Mouse (Mus musculus): ENCODE results near the gene Serinc4. TPM values are rescaled to one million over a fixed set of nuclear protein-coding genes. Genes with fewer than 3 reads are reported as not detected.

Serinc4 gene
- polyA plus RNA-seq, 1 experiment from 2014 or later, result 1.7 TPM

DNA sequence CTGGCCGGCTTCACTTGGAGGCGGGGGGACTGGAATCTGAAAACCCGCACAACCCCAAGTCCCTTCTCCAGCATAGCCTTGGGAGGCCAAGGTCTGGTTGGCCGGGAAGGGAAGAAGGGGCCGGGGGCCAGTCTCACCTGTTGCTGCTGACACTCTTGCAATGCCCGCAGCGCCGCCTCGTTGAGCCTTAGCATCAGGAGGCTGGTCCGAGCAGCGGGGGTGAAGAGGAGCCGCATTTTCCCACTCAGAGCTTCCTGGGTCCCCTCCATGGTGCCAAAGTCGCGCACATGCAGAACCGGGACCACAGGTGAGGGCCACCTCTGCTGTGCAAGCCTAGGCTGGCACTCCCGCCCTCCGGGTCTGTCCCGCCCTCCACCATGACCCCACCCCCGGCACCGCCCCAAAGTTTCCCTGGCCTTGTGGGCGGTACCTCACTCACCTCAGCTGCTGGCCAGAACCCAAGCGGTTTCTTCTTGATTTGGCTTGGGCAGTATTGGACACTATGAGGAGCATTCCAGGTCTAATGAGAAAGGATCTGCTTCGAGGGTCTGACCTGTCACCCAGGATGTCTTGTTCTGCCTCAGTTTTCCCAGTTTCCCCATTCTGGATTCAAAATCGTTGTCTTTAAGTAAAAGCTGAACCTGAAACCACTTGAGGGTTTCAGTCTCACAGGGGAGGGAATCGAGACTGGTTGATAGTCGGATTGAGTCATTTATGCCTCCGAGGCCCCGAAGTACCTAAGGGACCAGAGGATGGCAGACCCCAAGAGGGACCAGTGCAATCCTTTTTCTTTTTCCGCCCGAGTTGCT is 14.1 kb downstream of the Serinc4 start:
- under 1% methylated on average over 29 of the region's 30 CpGs for WGBS

DNA sequence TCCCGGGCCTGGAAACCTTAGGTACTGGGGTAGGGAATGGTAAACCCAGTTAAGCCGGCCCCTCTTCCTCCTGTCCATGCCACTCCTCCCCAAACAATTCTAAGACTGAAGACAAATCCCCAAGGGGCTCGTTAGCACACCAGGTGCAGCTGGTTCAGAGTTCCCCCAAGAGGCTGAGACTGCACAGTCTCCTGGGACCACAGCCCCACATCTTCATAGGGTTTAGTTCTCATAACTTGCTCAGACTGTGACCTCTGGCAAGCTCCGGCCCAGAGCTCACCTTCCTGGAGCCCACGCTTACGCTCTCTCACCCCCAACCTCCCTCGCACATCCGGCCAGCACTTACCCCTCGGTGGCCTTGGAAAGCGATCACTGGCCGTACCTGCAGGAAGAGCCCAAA is 14.8 kb downstream of the Serinc4 start:
- Histone ChIP-seq H3K4me1 (ENCODE audit: control insufficient read depth, insufficient read depth, low read length) (peaks cover 5% of the 10 kb centered on the region; the same call in 1 of the 2 replicates), H3K27ac (ENCODE audit: low read depth, low read length) (no peak overlapping the region), H3K9me3 (ENCODE audit: control insufficient read depth, low read length) (no peaks in the 10 kb centered on the region), H3K9ac (replicated peaks; ENCODE audit: low read depth, low read length) (no peak overlapping the region), H3K4me2 (ENCODE audit: low read depth, low read length) (peak overlapping the region; percentile 41), H3K36me3 (ENCODE audit: control insufficient read depth, insufficient read depth, low read length) (peaks cover 19% of the 10 kb centered on the region; the same call in 1 of the 2 replicates), H3K27me3 (ENCODE audit: control insufficient read depth, insufficient read depth, low read length) (peaks cover 13% of the 10 kb centered on the region), H3K4me3 (ENCODE audit: low read depth, low read length) (peak overlapping the region; percentile 8; the same call in 1 of the 2 replicates)
- 8% methylated on average over 11 of the region's 11 CpGs for WGBS
- ATAC-seq (ENCODE audit: low read depth), result no peak

More for the DNA sequence above, 14.1 kb downstream of the Serinc4 start:
- no peak overlapping the region for H3K27ac ChIP-seq (ENCODE audit: low read depth, low read length)
- no peak overlapping the region for H3K9ac ChIP-seq (replicated peaks; ENCODE audit: low read depth, low read length)
- H3K36me3 ChIP-seq (ENCODE audit: control insufficient read depth, insufficient read depth, low read length), result peaks cover 15% of the 10 kb centered on the region; the same call in 1 of the 2 replicates
- peak overlapping the region; percentile 41 for H3K4me2 ChIP-seq (ENCODE audit: low read depth, low read length)
- H3K9me3 ChIP-seq (ENCODE audit: control insufficient read depth, low read length), result no peaks in the 10 kb centered on the region
- H3K27me3 ChIP-seq (ENCODE audit: control insufficient read depth, insufficient read depth, low read length), result peaks cover 13% of the 10 kb centered on the region
- ATAC-seq (ENCODE audit: low read depth), result no peak; the same call in 1 of the 2 replicates
- peaks cover 5% of the 10 kb centered on the region; the same call in 1 of the 2 replicates for H3K4me1 ChIP-seq (ENCODE audit: control insufficient read depth, insufficient read depth, low read length)
- H3K4me3 ChIP-seq (ENCODE audit: low read depth, low read length), result peak overlapping the region; percentile 8; the same call in 1 of the 2 replicates

- no peak for ATAC-seq (ENCODE audit: low read depth)
- H3K27ac ChIP-seq (ENCODE audit: low read depth, low read length), result no peak overlapping the region
- no peak overlapping the region for H3K4me2 ChIP-seq (ENCODE audit: low read depth, low read length)
- 69% methylated on average over 5 of the region's 5 CpGs for WGBS
- no peak overlapping the region for H3K9ac ChIP-seq (replicated peaks; ENCODE audit: low read depth, low read length)
- H3K27me3 ChIP-seq (ENCODE audit: control insufficient read depth, insufficient read depth, low read length), result peaks cover 13% of the 10 kb centered on the region
- H3K4me3 ChIP-seq (ENCODE audit: low read depth, low read length), result no peak overlapping the region
- H3K4me1 ChIP-seq (ENCODE audit: control insufficient read depth, insufficient read depth, low read length), result peaks cover 5% of the 10 kb centered on the region; the same call in 1 of the 2 replicates
- peaks cover 19% of the 10 kb centered on the region; the same call in 1 of the 2 replicates for H3K36me3 ChIP-seq (ENCODE audit: control insufficient read depth, insufficient read depth, low read length)
- H3K9me3 ChIP-seq (ENCODE audit: control insufficient read depth, low read length), result no peaks in the 10 kb centered on the region
Observed at GRCm38 (mm10) chr2:121440834-121441605, 15.6 kb downstream of the Serinc4 start.

DNA sequence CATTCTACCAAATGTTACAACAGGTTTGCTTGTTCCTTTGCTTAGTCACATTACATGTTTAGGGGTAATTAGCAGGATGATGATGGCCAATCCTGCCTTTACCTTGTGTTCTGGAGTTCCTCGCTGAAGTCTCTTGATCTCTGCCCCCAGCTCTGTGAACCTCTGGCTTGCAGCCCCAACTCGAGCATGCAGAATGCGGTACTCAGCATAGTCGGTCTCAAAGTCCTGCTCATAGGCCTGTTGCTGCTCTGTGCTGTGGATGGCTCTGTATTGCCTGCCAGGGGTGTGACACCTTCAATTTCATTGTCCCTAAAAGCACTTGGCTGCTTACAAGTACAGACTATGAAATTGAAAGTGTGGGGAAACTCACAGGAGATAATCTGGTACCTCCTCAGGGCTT is 16.8 kb downstream of the Serinc4 start:
- Histone ChIP-seq H3K9me3 (ENCODE audit: control insufficient read depth, low read length) (no peaks in the 10 kb centered on the region), H3K27me3 (ENCODE audit: control insufficient read depth, insufficient read depth, low read length) (peaks cover 13% of the 10 kb centered on the region), H3K4me2 (ENCODE audit: low read depth, low read length) (no peak overlapping the region), H3K36me3 (ENCODE audit: control insufficient read depth, insufficient read depth, low read length) (peaks cover 29% of the 10 kb centered on the region), H3K4me3 (ENCODE audit: low read depth, low read length) (no peak overlapping the region), H3K9ac (replicated peaks; ENCODE audit: low read depth, low read length) (no peak overlapping the region), H3K4me1 (ENCODE audit: control insufficient read depth, insufficient read depth, low read length) (peaks cover 5% of the 10 kb centered on the region; the same call in 1 of the 2 replicates), H3K27ac (ENCODE audit: low read depth, low read length) (no peak overlapping the region)
- ATAC-seq (ENCODE audit: low read depth), result no peak
- 76% methylated on average over 4 of the region's 4 CpGs for WGBS

DNA sequence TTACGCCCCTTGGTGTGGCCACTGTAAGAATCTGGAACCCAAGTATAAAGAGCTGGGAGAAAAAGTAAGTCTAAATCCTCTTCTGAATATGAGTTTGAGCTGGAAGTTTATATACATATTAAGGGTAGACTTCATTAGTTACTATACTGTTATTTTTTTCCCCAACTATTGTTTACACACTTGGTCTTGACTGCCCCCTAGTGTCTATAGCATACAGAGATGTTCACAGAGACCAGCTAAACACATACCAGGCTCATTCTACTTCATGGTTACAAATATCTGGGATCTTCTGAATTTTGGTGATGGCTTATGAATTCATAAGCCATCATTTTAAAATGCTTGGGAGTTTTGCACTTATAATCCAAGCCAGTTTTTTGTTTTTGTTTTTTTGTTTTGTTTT is 21.7 kb downstream of the Serinc4 start:
- H3K27me3 ChIP-seq (ENCODE audit: control insufficient read depth, insufficient read depth, low read length), result no peaks in the 10 kb centered on the region
- no peak overlapping the region for H3K27ac ChIP-seq (ENCODE audit: low read depth, low read length)
- H3K9me3 ChIP-seq (ENCODE audit: control insufficient read depth, low read length), result no peaks in the 10 kb centered on the region
- peaks cover 70% of the 10 kb centered on the region for H3K36me3 ChIP-seq (ENCODE audit: control insufficient read depth, insufficient read depth, low read length)
- no peak overlapping the region for H3K9ac ChIP-seq (replicated peaks; ENCODE audit: low read depth, low read length)
- ATAC-seq (ENCODE audit: low read depth), result no peak
- no peak overlapping the region for H3K4me3 ChIP-seq (ENCODE audit: low read depth, low read length)
- 100% methylated on average over 1 of the region's 1 CpGs for WGBS
- H3K4me1 ChIP-seq (ENCODE audit: control insufficient read depth, insufficient read depth, low read length), result no peaks in the 10 kb centered on the region
- H3K4me2 ChIP-seq (ENCODE audit: low read depth, low read length), result no peak overlapping the region

DNA sequence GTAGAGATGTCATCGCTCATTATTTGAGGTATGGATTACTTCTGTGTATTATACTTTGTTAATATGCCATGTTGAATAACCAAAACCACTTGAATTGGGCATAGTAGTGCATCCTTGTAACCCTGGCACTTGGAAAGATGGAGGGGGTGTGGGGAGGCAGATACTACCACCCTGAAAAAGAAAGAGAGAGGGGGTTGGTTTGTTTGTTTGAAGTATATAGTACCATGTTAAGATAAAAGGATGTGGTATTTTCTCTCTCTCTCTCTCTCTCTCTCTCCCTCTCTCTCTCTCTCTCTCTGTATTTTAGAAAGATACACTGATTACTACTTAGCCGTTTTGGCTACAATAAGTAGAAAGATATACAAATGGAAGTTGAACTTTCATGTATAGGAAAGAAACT is 30.7 kb downstream of the Serinc4 start:
- Histone ChIP-seq H3K9me3 (ENCODE audit: control insufficient read depth, low read length) (no peaks in the 10 kb centered on the region), H3K4me3 (ENCODE audit: low read depth, low read length) (no peak overlapping the region), H3K9ac (replicated peaks; ENCODE audit: low read depth, low read length) (no peak overlapping the region), H3K27me3 (ENCODE audit: control insufficient read depth, insufficient read depth, low read length) (no peaks in the 10 kb centered on the region), H3K4me1 (ENCODE audit: control insufficient read depth, insufficient read depth, low read length) (no peaks in the 10 kb centered on the region), H3K4me2 (ENCODE audit: low read depth, low read length) (no peak overlapping the region), H3K36me3 (ENCODE audit: control insufficient read depth, insufficient read depth, low read length) (peaks cover 61% of the 10 kb centered on the region), H3K27ac (ENCODE audit: low read depth, low read length) (no peak overlapping the region)
- no peak for ATAC-seq (ENCODE audit: low read depth)
- 96% methylated on average over 2 of the region's 2 CpGs for WGBS

DNA sequence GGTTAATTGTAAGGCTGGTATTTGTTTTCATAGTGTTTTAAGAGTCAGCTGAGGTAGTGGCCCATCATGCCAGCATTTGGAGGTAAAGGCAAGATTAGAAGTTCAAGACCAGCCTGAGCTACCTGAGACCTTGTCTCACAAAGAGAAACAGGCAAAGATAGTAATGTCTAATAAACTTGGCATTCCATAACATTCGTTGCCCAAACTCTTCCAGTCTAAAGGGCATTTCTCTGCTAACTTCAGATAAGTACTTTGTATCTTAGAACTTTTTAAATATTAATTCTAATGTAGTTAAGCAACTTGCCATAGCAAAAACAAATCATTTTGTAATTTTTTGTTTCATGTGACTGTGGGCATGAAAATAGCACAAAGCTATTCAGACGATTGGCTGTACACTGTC is 33.4 kb downstream of the Serinc4 start:
- Histone ChIP-seq H3K36me3 (ENCODE audit: control insufficient read depth, insufficient read depth, low read length) (peaks cover 40% of the 10 kb centered on the region), H3K4me1 (ENCODE audit: control insufficient read depth, insufficient read depth, low read length) (no peaks in the 10 kb centered on the region), H3K4me3 (ENCODE audit: low read depth, low read length) (no peak overlapping the region), H3K27ac (ENCODE audit: low read depth, low read length) (no peak overlapping the region), H3K4me2 (ENCODE audit: low read depth, low read length) (no peak overlapping the region), H3K27me3 (ENCODE audit: control insufficient read depth, insufficient read depth, low read length) (no peaks in the 10 kb centered on the region), H3K9ac (replicated peaks; ENCODE audit: low read depth, low read length) (no peak overlapping the region), H3K9me3 (ENCODE audit: control insufficient read depth, low read length) (no peaks in the 10 kb centered on the region)
- WGBS, result 93% methylated on average over 2 of the region's 2 CpGs
- ATAC-seq (ENCODE audit: low read depth), result no peak

GRCm38 (mm10) chr2:121418476-121418875 is 38.1 kb downstream of the Serinc4 start:
- H3K4me3 ChIP-seq (ENCODE audit: low read depth, low read length), result no peak overlapping the region
- no peak overlapping the region for H3K4me2 ChIP-seq (ENCODE audit: low read depth, low read length)
- H3K9me3 ChIP-seq (ENCODE audit: control insufficient read depth, low read length), result no peaks in the 10 kb centered on the region
- peaks cover 17% of the 10 kb centered on the region for H3K4me1 ChIP-seq (ENCODE audit: control insufficient read depth, insufficient read depth, low read length)
- WGBS, result 92% methylated on average over 3 of the region's 3 CpGs
- H3K27ac ChIP-seq (ENCODE audit: low read depth, low read length), result no peak overlapping the region
- no peak overlapping the region for H3K9ac ChIP-seq (replicated peaks; ENCODE audit: low read depth, low read length)
- peaks cover 11% of the 10 kb centered on the region for H3K36me3 ChIP-seq (ENCODE audit: control insufficient read depth, insufficient read depth, low read length)
- ATAC-seq (ENCODE audit: low read depth), result no peak
- 0 out of 2 replicates have a peak, but pooled peaks cover 3% of the 10 kb centered on the region for H3K27me3 ChIP-seq (ENCODE audit: control insufficient read depth, insufficient read depth, low read length)
